Mouse (Mus musculus) kidney, embryonic 16.5 days (tissue): ENCODE measurements around the gene Tmem183a. TPM values are rescaled to one million over a fixed set of nuclear protein-coding genes. Genes with fewer than 3 reads are reported as not detected.

ENCODE experiments used
- ATAC-seq: fragments of 200-750 bp; cut with Nextera tagmentation; 2 replicates; pipeline ENCODE4 v1.8.0; 2017; ENCODE audit warnings: moderate TSS enrichment; ENCODE audit not compliant: low FRiP score, low TSS enrichment
- H3K27ac ChIP-seq: fragments of 300-500 bp; sonication (generic); 2 replicates; pipeline ENCODE4 v1.5.1; 2014; ENCODE audit warnings: low read length
- H3K27me3 ChIP-seq: fragments of 300-500 bp; sonication (generic); 2 replicates; pipeline ENCODE4 v1.6.1; 2014; ENCODE audit warnings: low read length, control low read depth, mixed read lengths; ENCODE audit not compliant: insufficient read depth
- H3K36me3 ChIP-seq: fragments of 300-500 bp; sonication (generic); 2 replicates; pipeline ENCODE4 v1.6.1; 2014; ENCODE audit warnings: low read length, control low read depth, mixed read lengths; ENCODE audit not compliant: insufficient read depth
- H3K4me1 ChIP-seq: fragments of 300-500 bp; sonication (generic); 2 replicates; pipeline ENCODE4 v1.6.1; 2014; ENCODE audit warnings: low read length, control low read depth, mixed read lengths; ENCODE audit not compliant: insufficient read depth
- H3K4me2 ChIP-seq: fragments of 300-500 bp; sonication (generic); replicated peaks from 2 replicates; pipeline ENCODE4 v1.6.1; 2014; ENCODE audit warnings: low read depth, low read length
- H3K4me3 ChIP-seq: fragments of 300-500 bp; sonication (generic); 2 replicates; pipeline ENCODE4 v1.5.1; 2014; ENCODE audit warnings: mild to moderate bottlenecking, low read length
- H3K9ac ChIP-seq: fragments of 300-500 bp; sonication (generic); replicated peaks from 2 replicates; pipeline ENCODE4 v1.6.1; 2014; ENCODE audit warnings: low read length
- H3K9me3 ChIP-seq: fragments of 300-500 bp; sonication (generic); 2 replicates; pipeline ENCODE4 v1.6.1; 2016; ENCODE audit warnings: low read length, control low read depth
- WGBS: fragments of 180-500 bp; shearing (Covaris S2); extraction: QIAGEN DNeasy Blood & Tissue Kit; methylation state at CpG from one replicate; pipeline ENCODE4 v1.1.7; 2014; 5-methylcytosine and 5-hydroxymethylcytosine counted together
- polyA plus RNA-seq: library from polyadenylated mRNA; unstranded; fragments of >200 nt; fragmentation: Nextera tagmentation; extraction: Ambion mirVana; gene quantifications from 2 replicates; pipeline ENCODE4 v1.2.1, GENCODE M21; 2015

The Tmem183a gene
- polyA plus RNA-seq: 79.0 and 88.8 TPM in 2 replicates

DNA sequence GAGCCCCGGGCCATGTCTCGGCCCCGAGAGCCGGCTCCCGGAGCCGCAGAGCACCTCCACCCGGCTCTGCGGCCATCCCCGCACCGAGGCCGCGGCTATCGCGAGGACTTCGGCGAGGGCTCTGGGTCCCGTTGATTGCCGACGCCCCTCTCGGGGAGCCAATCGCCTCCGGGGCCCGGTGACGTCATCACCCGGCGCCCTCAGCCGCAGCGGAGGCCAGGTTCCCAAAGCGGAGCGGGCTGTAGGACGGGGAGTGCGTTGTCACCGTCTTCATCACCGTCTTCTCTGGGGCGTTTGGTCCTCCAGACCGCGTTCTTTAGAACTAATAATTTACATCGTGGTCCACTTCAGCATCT lies at the start of gene Tmem183a:
Gene Tmem183a, minus strand, starts transcription at position 123 of the 356 bp plus-strand sequence.
- under 1% methylated on average over 35 of the region's 38 CpGs for WGBS
- peak within 1 kb of the TSS; percentile 49 for H3K27ac ChIP-seq
- peak; percentile 98 for ATAC-seq
- H3K9ac ChIP-seq: peak within 1 kb of the TSS; percentile 90
- H3K27me3 ChIP-seq: no peaks in the 10 kb centered on the region
- H3K36me3 ChIP-seq: peaks cover 23% of the 10 kb centered on the region
- H3K4me1 ChIP-seq: peaks cover 15% of the 10 kb centered on the region
- no peaks in the 10 kb centered on the region for H3K9me3 ChIP-seq
- H3K4me2 ChIP-seq: peak within 1 kb of the TSS; percentile 84
- H3K4me3 ChIP-seq: peak within 1 kb of the TSS; percentile 85

- Histone ChIP-seq H3K27me3 (no peaks in the 10 kb centered on the region), H3K4me1 (peaks cover 26% of the 10 kb centered on the region), H3K27ac (peak overlapping the region; percentile 83), H3K4me3 (no peak overlapping the region), H3K9ac (peak overlapping the region; percentile 45), H3K4me2 (peak overlapping the region; percentile 10), H3K36me3 (peaks cover 30% of the 10 kb centered on the region), H3K9me3 (no peaks in the 10 kb centered on the region)
- ATAC-seq: peak; percentile 62; the same call in 1 of the 2 replicates
- 39% methylated on average over 8 of the region's 8 CpGs for WGBS
These were observed 46.3 kb upstream of the Tmem183a start for GRCm38 (mm10) chr1:134408080-134408479.

DNA sequence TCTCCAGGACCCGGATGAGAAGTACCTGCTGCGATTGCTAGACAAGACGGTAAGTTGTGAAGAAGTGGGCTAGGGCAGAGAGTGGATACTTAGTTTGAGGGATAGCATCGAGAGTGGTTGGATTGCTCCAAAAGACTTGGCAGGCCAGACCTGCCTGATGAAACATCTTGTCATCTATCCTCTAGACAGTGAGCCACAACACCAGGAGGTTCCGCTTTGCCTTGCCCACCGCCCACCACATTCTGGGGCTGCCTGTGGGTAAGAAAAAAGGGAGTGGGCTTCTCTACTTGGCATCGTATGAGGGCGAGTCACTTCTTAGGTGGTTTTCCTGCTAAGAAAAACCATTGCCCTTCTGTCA lies 44.6 kb upstream of the Tmem183a start:
- Histone ChIP-seq H3K9me3 (no peaks in the 10 kb centered on the region), H3K4me3 (peak overlapping the region; percentile 86), H3K27me3 (no peaks in the 10 kb centered on the region), H3K36me3 (peaks cover 25% of the 10 kb centered on the region), H3K4me1 (peaks cover 26% of the 10 kb centered on the region), H3K9ac (peak overlapping the region; percentile 79), H3K4me2 (peak overlapping the region; percentile 90), H3K27ac (peak overlapping the region; percentile 89)
- WGBS: 24% methylated on average over 8 of the region's 8 CpGs
- no peak for ATAC-seq

DNA sequence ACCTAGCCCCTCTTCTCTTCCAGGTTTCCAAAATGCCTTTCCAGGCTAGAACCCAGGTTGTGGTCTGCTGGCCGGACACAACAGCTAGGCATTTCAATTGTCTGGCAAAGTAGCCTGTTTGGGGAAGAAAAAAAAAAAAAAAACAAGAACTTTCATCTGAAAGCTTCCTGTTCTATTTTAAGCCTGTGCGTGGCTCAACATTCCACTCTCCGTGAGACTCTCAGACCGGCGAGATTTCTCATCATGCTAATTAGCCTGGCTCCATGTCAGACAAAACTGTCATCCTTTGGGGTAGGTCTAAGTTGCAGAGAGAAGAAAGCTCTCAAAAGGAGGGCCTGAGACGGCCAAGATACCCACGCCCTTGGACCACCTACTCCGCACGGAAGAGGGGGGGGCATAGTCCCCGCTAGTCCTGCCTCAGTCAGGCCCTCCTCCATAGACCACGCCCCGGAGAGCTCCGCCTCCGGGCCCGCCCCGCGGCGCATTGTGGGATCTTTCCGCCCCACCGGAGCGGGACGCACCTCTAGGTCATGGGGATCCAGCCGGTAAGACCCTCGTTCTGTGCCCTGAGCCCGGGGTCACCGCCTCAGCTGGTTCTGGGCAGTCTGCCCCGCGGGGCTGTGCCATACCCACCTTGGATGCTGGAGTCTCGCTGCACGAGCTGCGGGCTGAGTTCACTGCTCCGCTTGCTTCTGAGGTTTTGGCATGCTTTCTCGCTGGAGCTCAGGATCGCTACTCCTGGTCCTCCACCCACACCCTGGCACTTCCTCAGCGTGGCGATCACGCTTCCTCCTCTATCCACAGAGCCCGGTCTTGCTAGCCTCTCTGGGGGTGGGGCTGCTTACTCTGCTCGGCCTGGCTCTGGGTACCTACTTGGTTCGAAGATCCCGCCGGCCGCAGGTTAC lies 44.0 kb upstream of the Tmem183a start, which contains the start of gene Cyb5r1:
Gene Cyb5r1, plus strand, starts transcription at position 51 of the 905 bp plus-strand sequence.
- ATAC-seq: peak; percentile 96
- H3K36me3 ChIP-seq: peaks cover 19% of the 10 kb centered on the region; the same call in 1 of the 2 replicates

GRCm38 (mm10) chr1:134399735-134400134 lies 38.0 kb upstream of the Tmem183a start:
- Histone ChIP-seq H3K4me1 (no peaks in the 10 kb centered on the region), H3K4me2 (no peak overlapping the region), H3K27me3 (no peaks in the 10 kb centered on the region; the same call in 1 of the 2 replicates), H3K4me3 (no peak overlapping the region), H3K9ac (no peak overlapping the region), H3K9me3 (peaks cover 7% of the 10 kb centered on the region; the same call in 1 of the 2 replicates), H3K36me3 (no peaks in the 10 kb centered on the region), H3K27ac (no peak overlapping the region)
- WGBS: 64% methylated on average over 5 of the region's 5 CpGs
- ATAC-seq: no peak

More for the DNA sequence above, 44.0 kb upstream of the Tmem183a start, which contains the start of gene Cyb5r1:
- Histone ChIP-seq H3K4me2 (peak within 1 kb of the TSS; percentile 90), H3K27ac (peak within 1 kb of the TSS; percentile 89), H3K9me3 (no peaks in the 10 kb centered on the region), H3K9ac (peak within 1 kb of the TSS; percentile 79), H3K4me1 (peaks cover 26% of the 10 kb centered on the region), H3K27me3 (no peaks in the 10 kb centered on the region), H3K4me3 (peak within 1 kb of the TSS; percentile 86)
- WGBS: under 1% methylated on average over 43 of the region's 43 CpGs

GRCm38 (mm10) chr1:134398210-134398609 lies 36.4 kb upstream of the Tmem183a start:
- H3K4me2 ChIP-seq: no peak overlapping the region
- H3K4me3 ChIP-seq: no peak overlapping the region
- 80% methylated on average over 12 of the region's 12 CpGs for WGBS
- H3K27me3 ChIP-seq: no peaks in the 10 kb centered on the region; the same call in 1 of the 2 replicates
- no peak for ATAC-seq
- H3K9me3 ChIP-seq: peaks cover 7% of the 10 kb centered on the region; the same call in 1 of the 2 replicates
- no peak overlapping the region for H3K27ac ChIP-seq
- H3K4me1 ChIP-seq: no peaks in the 10 kb centered on the region
- H3K9ac ChIP-seq: no peak overlapping the region
- no peaks in the 10 kb centered on the region for H3K36me3 ChIP-seq

GRCm38 (mm10) chr1:134393827-134394226 lies 32.0 kb upstream of the Tmem183a start:
- Histone ChIP-seq H3K4me3 (no peak overlapping the region), H3K4me1 (no peaks in the 10 kb centered on the region), H3K27me3 (no peaks in the 10 kb centered on the region; the same call in 1 of the 2 replicates), H3K9me3 (no peaks in the 10 kb centered on the region), H3K36me3 (no peaks in the 10 kb centered on the region), H3K27ac (no peak overlapping the region), H3K9ac (no peak overlapping the region), H3K4me2 (no peak overlapping the region)
- no peak for ATAC-seq
- 48% methylated on average over 5 of the region's 5 CpGs for WGBS

- H3K9ac ChIP-seq: no peak within 1 kb of the TSS
- no peaks in the 10 kb centered on the region for H3K27me3 ChIP-seq
- no peak within 1 kb of the TSS for H3K27ac ChIP-seq
- no peak for ATAC-seq
- peaks cover 10% of the 10 kb centered on the region; the same call in 1 of the 2 replicates for H3K4me1 ChIP-seq
- 100% methylated on average over 1 of the region's 1 CpGs for WGBS
- H3K4me3 ChIP-seq: no peak within 1 kb of the TSS
- H3K9me3 ChIP-seq: no peaks in the 10 kb centered on the region
- no peak within 1 kb of the TSS for H3K4me2 ChIP-seq
- H3K36me3 ChIP-seq: no peaks in the 10 kb centered on the region
These were observed 23.9 kb upstream of the Tmem183a start, which contains the start of gene 4933406M09Rik for GRCm38 (mm10) chr1:134385666-134386065. TSS of gene 4933406M09Rik (plus strand) at chr1:134385940.

GRCm38 (mm10) chr1:134385176-134385575 lies 23.4 kb upstream of the Tmem183a start:
- ATAC-seq: no peak
- H3K27ac ChIP-seq: no peak overlapping the region
- no peak overlapping the region for H3K4me2 ChIP-seq
- H3K9ac ChIP-seq: no peak overlapping the region
- H3K4me1 ChIP-seq: peaks cover 10% of the 10 kb centered on the region; the same call in 1 of the 2 replicates
- no peaks in the 10 kb centered on the region for H3K36me3 ChIP-seq
- H3K9me3 ChIP-seq: no peaks in the 10 kb centered on the region
- H3K27me3 ChIP-seq: no peaks in the 10 kb centered on the region
- no peak overlapping the region for H3K4me3 ChIP-seq

GRCm38 (mm10) chr1:134384581-134384980 lies 22.8 kb upstream of the Tmem183a start:
- ATAC-seq: no peak

More at GRCm38 (mm10) chr1:134384581-134384980, 22.8 kb upstream of the Tmem183a start:
- Histone ChIP-seq H3K4me2 (no peak overlapping the region), H3K9me3 (no peaks in the 10 kb centered on the region), H3K27me3 (no peaks in the 10 kb centered on the region), H3K4me1 (peaks cover 10% of the 10 kb centered on the region; the same call in 1 of the 2 replicates), H3K9ac (no peak overlapping the region), H3K4me3 (no peak overlapping the region), H3K27ac (no peak overlapping the region), H3K36me3 (no peaks in the 10 kb centered on the region)
- 71% methylated on average over 4 of the region's 4 CpGs for WGBS
